8 mouse cellular contexts compared by ENCODE assay signal in the genomic region with DNA sequence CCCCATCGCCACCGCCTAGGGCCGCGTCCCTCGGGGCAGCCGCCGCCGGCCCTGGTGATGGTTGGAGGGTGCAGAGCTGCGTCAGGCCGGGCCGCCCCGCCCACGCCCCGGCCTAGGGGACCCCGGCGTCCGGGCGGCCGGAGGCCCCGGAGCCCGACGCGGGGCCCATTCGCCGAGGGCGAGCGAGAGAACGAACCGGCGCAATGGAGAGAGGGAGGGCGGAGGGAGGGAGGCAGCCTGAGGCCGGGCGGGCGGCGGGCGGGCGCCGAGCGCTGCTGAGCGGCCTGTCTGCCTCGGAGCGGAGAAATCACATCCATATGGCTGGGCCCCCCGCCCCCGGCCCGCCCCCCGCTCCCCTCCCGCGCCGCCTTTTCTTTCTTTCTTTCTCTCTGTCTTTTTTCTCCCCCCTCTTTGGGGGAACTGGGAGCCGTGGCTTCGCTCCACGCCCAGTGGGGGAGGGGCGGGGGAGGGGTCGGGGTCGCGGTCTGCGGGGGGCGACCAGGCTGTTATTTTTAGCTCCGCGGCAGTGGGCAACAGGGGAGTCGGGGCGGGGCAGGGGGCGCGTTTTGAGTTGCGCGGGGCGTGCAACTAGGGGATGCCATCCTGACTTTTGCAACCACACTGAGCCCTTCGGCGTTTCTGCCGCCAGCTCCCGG. TPM values are rescaled to one million over a fixed set of nuclear protein-coding genes. Genes with fewer than 3 reads are reported as not detected.
DNase-seq lines count a peak whose midpoint lies in the region; ATAC-seq lines count a peak whose summit lies in the region.

No protein-coding gene starts in this region.

- no peak overlapping the region for H3K27ac ChIP-seq in midbrain, embryonic 14.5 days (replicated peaks; ENCODE audit: low read depth, low read length)

- H3K27me3 ChIP-seq in midbrain, embryonic 14.5 days (ENCODE audit: control insufficient read depth, insufficient read depth, low read length): peaks cover 10% of the 10 kb centered on the region; the same call in 1 of the 2 replicates

- under 1% methylated on average over 56 of the region's 71 CpGs for WGBS in midbrain, embryonic 14.5 days

- ATAC-seq in granulocyte monocyte progenitor cell, adult 5-6 weeks (replicated peaks; ENCODE audit: poor library complexity, severe bottlenecking): peak; percentile 54
- peak; percentile 66 for ATAC-seq in midbrain, embryonic 14.5 days (ENCODE audit: low FRiP score, low TSS enrichment)

- H3K4me2 ChIP-seq in midbrain, embryonic 14.5 days (ENCODE audit: low read length): peak overlapping the region; percentile 94

- H3K9ac ChIP-seq in midbrain, embryonic 14.5 days (replicated peaks; ENCODE audit: low read length): peak overlapping the region; percentile 68

- H3K4me3 ChIP-seq in midbrain, embryonic 14.5 days (replicated peaks; ENCODE audit: low read depth, low read length): peak overlapping the region; percentile 63

- peaks cover 6% of the 10 kb centered on the region; the same call in 1 of the 2 replicates for H3K4me1 ChIP-seq in midbrain, embryonic 14.5 days (ENCODE audit: control insufficient read depth, insufficient read depth, low read length)

- peak; percentile 43 for DNase-seq in adrenal gland, adult 2 months
- DNase-seq in adrenal gland, postnatal 4 days (ENCODE audit: low spot score in 2 of 2): no peak
- DNase-seq in ZHBTc4 (ENCODE audit: low read depth, low spot score): peak; percentile 48
- peak; percentile 78 for DNase-seq in kidney, postnatal 10 days
- peak; percentile 73 for DNase-seq in midbrain, embryonic 14.5 days
- DNase-seq in natural killer cell, adult 2 months (ENCODE audit: low spot score in 2 of 2): no peak
- no peak for DNase-seq in layer of hippocampus, postnatal 14 days (ENCODE audit: low spot score in 2 of 2)

- H3K9me3 ChIP-seq in midbrain, embryonic 14.5 days (ENCODE audit: control insufficient read depth, low read length): no peaks in the 10 kb centered on the region

- H3K36me3 ChIP-seq in midbrain, embryonic 14.5 days (ENCODE audit: control insufficient read depth, insufficient read depth, low read length): no peaks in the 10 kb centered on the region

RNA-seq across cellular contexts. Expression of gene Myl3, which starts 0.8 kb away (rescaled TPM):
- total RNA-seq in adrenal gland, adult 2 months (2021): under 1 TPM in 1 of 2 experiments, not detected in 1; 0.66 TPM
- 0.22 TPM in 1 of 2 replicates, not detected in the other for polyA plus RNA-seq in adrenal gland, adult 2 months (2012; rRNA removed)
- total RNA-seq in adrenal gland, postnatal 4 days (2021): 1 to 10 TPM; 2.9 to 9.8 TPM
- total RNA-seq in granulocyte monocyte progenitor cell, adult 5-6 weeks (2014; fragmentation: Nextera tagmentation): not detected in 2 replicates
- not detected in 2 replicates for total RNA-seq in granulocyte monocyte progenitor cell, adult 5-6 weeks (2017)
- 0.25 TPM in 1 of 2 replicates, not detected in the other for polyA plus RNA-seq in midbrain, embryonic 14.5 days (2014; fragmentation: Nextera tagmentation; extraction: Ambion mirVana)
- not detected for total RNA-seq in layer of hippocampus, postnatal 14 days (2021)

RNA-seq across cellular contexts. Expression of gene Pth1r, which starts 4.5 kb away (rescaled TPM):
- 10 to 100 TPM; 14.7 to 16.3 TPM for total RNA-seq in adrenal gland, adult 2 months (2021)
- 37.8 and 51.4 TPM in 2 replicates for polyA plus RNA-seq in adrenal gland, adult 2 months (2012; rRNA removed)
- total RNA-seq in adrenal gland, postnatal 4 days (2021): 10 to 100 TPM; 18.0 to 37.9 TPM
- 1.2 TPM in 1 of 2 replicates, not detected in the other for total RNA-seq in granulocyte monocyte progenitor cell, adult 5-6 weeks (2014; fragmentation: Nextera tagmentation)
- total RNA-seq in granulocyte monocyte progenitor cell, adult 5-6 weeks (2017): 0.10 and 2.5 TPM in 2 replicates
- 5.8 and 9.3 TPM in 2 replicates for polyA plus RNA-seq in midbrain, embryonic 14.5 days (2014; fragmentation: Nextera tagmentation; extraction: Ambion mirVana)
- total RNA-seq in layer of hippocampus, postnatal 14 days (2021): 1 to 10 TPM; 5.6 to 6.5 TPM

RNA-seq across cellular contexts. Expression of gene Prss42, which starts 55.5 kb away (rescaled TPM):
- not detected for total RNA-seq in adrenal gland, adult 2 months (2021)
- not detected in 2 replicates for polyA plus RNA-seq in adrenal gland, adult 2 months (2012; rRNA removed)
- total RNA-seq in adrenal gland, postnatal 4 days (2021): not detected
- not detected in 2 replicates for total RNA-seq in granulocyte monocyte progenitor cell, adult 5-6 weeks (2014; fragmentation: Nextera tagmentation)
- total RNA-seq in granulocyte monocyte progenitor cell, adult 5-6 weeks (2017): not detected in 2 replicates
- polyA plus RNA-seq in midbrain, embryonic 14.5 days (2014; fragmentation: Nextera tagmentation; extraction: Ambion mirVana): not detected in 2 replicates
- not detected for total RNA-seq in layer of hippocampus, postnatal 14 days (2021)

Comparison
In these comparisons a context has a peak if more than half of its experiments do, and no peak if none do; other contexts are left out.
1. DNase-seq: peak in adrenal gland, adult 2 months (single experiment), ZHBTc4 (single experiment), kidney, postnatal 10 days (single experiment) and midbrain, embryonic 14.5 days (single experiment); none in adrenal gland, postnatal 4 days (0 of 2), natural killer cell, adult 2 months (0 of 2) and layer of hippocampus, postnatal 14 days (0 of 2).